Mouse (Mus musculus) ovary, postnatal 10 days (tissue): ENCODE results near the gene Tcte1.

Source experiments
- DNase-seq: peaks from one replicate; pipeline ENCODE4 v3.0.0; 2022; ENCODE audit warnings: low spot score

Gene Tcte1

DNA sequence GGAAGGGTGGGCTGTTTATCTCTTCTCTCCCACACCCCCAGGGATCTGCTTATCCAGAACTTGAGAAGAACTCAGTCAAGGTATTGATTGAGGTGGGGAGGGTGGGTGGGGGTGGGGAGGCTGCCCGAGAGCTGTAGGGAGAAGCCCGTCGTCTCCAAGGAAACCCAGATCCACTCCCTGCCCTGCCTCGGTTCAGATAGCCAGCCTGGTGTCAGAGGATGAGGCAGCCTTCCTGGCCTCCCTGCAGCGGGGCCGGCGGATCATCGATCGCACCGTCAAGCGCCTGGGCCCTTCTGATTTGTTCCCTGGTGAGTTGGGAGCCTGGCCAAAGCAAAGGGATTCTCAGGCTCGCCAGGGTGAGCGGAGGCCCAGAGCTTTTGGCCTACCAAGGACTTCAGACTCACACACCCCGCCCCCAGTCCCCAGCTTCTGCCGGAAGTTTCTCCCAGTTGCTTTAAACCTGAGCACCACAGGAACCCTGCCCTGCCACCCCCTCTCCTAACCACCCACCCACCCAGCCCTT is 8.0 kb upstream of the Tcte1 start:
- DNase-seq, result no peak

DNA sequence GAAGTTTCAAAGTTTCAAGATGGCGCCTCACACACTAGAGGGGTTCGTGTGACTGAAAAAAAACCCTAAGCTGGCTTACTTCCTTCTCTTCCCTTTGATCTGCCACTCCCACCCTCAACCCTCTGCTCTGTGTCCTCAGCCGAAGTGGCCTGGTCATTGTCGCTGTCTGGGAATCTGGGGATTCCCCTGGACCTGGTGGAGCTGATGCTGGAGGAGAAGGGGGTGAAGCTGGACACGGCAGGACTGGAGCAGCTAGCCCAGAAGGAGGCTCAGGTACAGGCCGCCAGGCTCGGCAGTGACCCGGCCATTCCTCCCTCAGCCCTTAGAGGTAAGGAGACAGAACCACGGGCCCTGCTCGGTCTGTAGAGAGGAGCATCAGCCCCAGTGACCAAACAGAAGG is 7.4 kb upstream of the Tcte1 start:
- DNase-seq, result no peak

DNA sequence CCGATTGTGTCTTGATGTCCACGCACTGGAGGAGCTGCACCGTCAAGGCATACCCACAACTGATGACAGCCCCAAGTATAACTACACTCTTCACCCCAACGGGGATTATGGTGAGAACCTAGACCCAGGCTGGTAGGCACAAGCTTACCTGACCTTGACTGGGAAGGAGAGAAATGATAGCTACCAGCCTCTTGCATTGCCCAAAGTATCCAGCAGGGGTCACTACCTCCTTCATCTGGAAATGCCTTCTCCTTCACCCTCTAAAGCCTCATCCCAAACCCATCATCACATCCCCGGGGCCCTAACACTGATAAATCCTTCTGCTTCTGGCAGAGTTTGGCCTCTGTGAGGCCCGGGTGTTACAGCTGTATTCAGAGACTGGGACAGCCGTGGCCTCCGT is 6.7 kb upstream of the Tcte1 start:
- peak; percentile 62 for DNase-seq

GRCm38 (mm10) chr17:45517135-45517534 is 6.1 kb upstream of the Tcte1 start:
- DNase-seq, result no peak

- DNase-seq, result no peak
Observed at GRCm38 (mm10) chr17:45517549-45518215, 5.6 kb upstream of the Tcte1 start.

GRCm38 (mm10) chr17:45518766-45519475 is 4.3 kb upstream of the Tcte1 start:
- no peak for DNase-seq

- no peak for DNase-seq
Observed at GRCm38 (mm10) chr17:45520136-45520535, 3.1 kb upstream of the Tcte1 start.

GRCm38 (mm10) chr17:45524961-45525360 is 1.7 kb downstream of the Tcte1 start:
- no peak for DNase-seq

- DNase-seq, result no peak
Observed at GRCm38 (mm10) chr17:45526571-45526970, 3.3 kb downstream of the Tcte1 start.

- no peak for DNase-seq
Observed at GRCm38 (mm10) chr17:45530346-45530782, 7.1 kb downstream of the Tcte1 start.

- no peak for DNase-seq
Observed at GRCm38 (mm10) chr17:45532896-45533295, 9.7 kb downstream of the Tcte1 start.

- DNase-seq, result no peak
Observed at GRCm38 (mm10) chr17:45536264-45536663, 13.0 kb downstream of the Tcte1 start.

DNA sequence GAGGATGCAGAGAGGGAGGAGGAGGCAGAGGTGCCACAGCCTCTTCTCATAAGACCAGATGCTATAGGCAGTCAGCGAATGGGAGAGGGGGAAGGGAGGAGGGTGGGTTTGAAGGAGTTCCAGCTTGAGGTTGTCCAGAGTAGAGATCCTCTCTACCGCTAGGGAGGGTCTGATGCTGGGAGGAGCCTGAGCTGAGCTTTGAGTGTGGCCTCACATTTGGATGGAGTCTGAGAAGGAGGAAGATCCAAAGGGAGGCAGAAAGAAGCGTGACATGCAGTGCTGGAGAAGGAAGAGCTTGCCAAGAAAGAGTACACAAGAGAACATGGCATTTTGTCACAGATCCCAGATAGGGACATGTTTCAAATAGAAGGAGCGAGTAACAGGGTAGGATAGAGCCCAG is 15.2 kb downstream of the Tcte1 start:
- DNase-seq, result no peak

- no peak for DNase-seq
Observed at GRCm38 (mm10) chr17:45539664-45540063, 16.4 kb downstream of the Tcte1 start.

DNA sequence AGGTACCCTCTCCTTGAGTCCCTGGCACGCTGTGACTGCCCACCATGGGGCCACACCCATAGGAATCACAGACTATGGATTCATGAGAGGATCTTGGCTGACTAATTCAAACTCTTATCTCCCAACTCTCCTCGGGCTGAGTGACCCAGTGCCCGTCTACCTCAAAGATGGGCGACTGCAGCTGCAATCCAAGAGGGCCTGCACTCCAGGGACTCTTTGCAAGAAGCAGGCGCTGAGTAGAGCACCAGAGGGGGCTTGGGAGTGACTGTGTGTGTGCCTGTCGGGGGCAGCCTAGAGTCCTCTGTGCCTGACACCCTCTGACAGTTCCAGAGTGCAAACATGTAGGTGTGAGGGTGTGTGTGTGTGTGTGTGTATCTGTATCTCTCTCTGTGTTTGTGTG is 18.9 kb downstream of the Tcte1 start:
- DNase-seq, result no peak

GRCm38 (mm10) chr17:45542705-45543104 is 19.5 kb downstream of the Tcte1 start:
- DNase-seq, result no peak

- no peak for DNase-seq
Observed at GRCm38 (mm10) chr17:45543115-45543514, 19.9 kb downstream of the Tcte1 start.

- no peak for DNase-seq
Observed at GRCm38 (mm10) chr17:45544001-45544872, 21.0 kb downstream of the Tcte1 start.

DNA sequence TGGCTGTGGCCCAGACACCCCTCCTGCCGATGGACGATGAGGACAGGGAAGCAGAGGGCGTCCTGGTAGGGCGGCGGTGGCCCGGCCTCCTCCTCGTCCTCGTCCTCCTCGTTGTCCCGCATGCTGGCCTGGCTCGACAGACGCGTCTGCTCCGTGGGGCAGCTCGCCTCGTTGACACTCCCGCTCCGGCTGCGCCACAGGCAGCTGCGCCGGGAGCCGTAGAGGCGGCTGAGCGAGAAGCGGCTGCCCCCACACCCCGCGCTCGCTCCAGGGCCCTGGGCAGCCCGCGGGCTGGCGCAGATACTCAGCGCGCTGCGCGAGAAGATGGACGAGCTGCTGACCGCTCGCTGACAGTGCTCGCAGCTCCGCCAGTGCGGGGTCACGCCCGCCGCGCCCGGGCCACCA is 21.6 kb downstream of the Tcte1 start:
- no peak for DNase-seq

DNA sequence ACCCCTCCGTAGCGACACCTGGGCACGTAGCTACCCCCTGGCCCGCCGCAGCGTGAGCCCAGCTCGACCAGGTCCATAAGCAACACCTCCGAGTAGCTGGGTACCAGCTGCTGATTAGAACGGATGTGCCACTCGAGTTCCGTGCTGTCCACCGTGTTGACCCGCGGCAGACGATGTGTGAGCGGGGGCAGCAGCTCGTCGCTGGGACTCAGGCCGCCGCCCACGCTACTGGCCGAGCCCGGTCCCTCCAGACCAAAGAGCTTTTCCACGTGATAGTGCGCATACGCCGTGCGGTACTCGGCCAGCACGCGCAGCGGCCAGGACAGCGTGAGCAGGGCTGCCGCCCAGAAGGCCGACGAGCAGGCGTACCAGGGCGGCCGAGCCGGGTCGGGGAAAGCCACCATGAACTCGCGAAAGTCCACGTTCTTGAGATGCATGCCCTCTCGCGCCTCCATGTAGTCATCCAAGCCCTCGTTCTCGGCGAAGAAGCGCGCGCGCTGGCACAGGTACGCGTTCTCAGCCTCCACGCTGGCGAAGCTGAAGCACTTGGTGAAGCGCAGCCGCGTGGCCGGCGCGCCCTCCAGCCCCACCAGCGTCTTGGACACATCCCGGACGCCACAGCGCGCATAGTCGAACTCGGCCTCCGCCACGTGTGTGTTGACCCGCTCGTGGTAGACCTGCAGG is 22.2 kb downstream of the Tcte1 start:
- no peak for DNase-seq

GRCm38 (mm10) chr17:45546941-45547340 is 23.7 kb downstream of the Tcte1 start:
- no peak for DNase-seq
